Mouse (Mus musculus) small intestine, adult 2 months (tissue): ENCODE measurements around the gene Fbxo9. TPM values are rescaled to one million over a fixed set of nuclear protein-coding genes. Genes with fewer than 3 reads are reported as not detected.
"Not testable (repeated sequence)": the region's sequence is repeated elsewhere in the genome, so short reads cannot be mapped to it uniquely, and the experiment has no call there.

Source experiments
- H3K27ac ChIP-seq: fragments of 200-500 bp; 2 replicates; pipeline ENCODE4 v1.5.1; 2012; ENCODE audit warnings: low read depth, low read length, control low read depth, inconsistent platforms; ENCODE audit not compliant: insufficient read depth
- H3K27me3 ChIP-seq: fragments of 200-500 bp; 2 replicates; pipeline ENCODE4 v1.6.1; 2012; ENCODE audit warnings: mild to moderate bottlenecking, moderate library complexity, low read length, inconsistent platforms; ENCODE audit not compliant: control insufficient read depth, insufficient read depth
- H3K36me3 ChIP-seq: fragments of 200-500 bp; 2 replicates; pipeline ENCODE4 v1.6.1; 2012; ENCODE audit warnings: mild to moderate bottlenecking, low read length, control low read depth, inconsistent platforms; ENCODE audit not compliant: control insufficient read depth, insufficient read depth
- H3K4me1 ChIP-seq: fragments of 200-500 bp; 2 replicates; pipeline ENCODE4 v1.6.1; 2012; ENCODE audit warnings: low read length, inconsistent platforms, mixed read lengths; ENCODE audit not compliant: control insufficient read depth, insufficient read depth, insufficient read length
- H3K4me3 ChIP-seq: fragments of 200-500 bp; 2 replicates; pipeline ENCODE4 v1.5.1; 2012; ENCODE audit warnings: low read depth, mild to moderate bottlenecking, control low read depth, inconsistent platforms, low read length, moderate library complexity
- CTCF ChIP-seq: fragments of 200-500 bp; IDR thresholded peaks from 2 replicates; pipeline ENCODE4 v1.5.1; 2012; ENCODE audit warnings: low read depth, mild to moderate bottlenecking, control low read depth, inconsistent platforms, low read length, moderate library complexity, mixed read lengths; ENCODE audit not compliant: insufficient replicate concordance, insufficient read length; ENCODE audit errors: extremely low read depth
- POLR2A ChIP-seq: fragments of 200-500 bp; IDR thresholded peaks from 2 replicates; pipeline ENCODE4 v1.6.1; 2012; ENCODE audit warnings: low read depth, mild to moderate bottlenecking, control low read depth, inconsistent platforms, low read length, moderate library complexity
- WGBS: fragments of 180-500 bp; shearing (Covaris S2); methylation state at CpG from one replicate; pipeline ENCODE4 v1.1.7; 2018; 5-methylcytosine and 5-hydroxymethylcytosine counted together
- polyA plus RNA-seq: library from polyadenylated mRNA; depleted of rRNA; stranded (reverse); fragments of >200 nt; gene quantifications from 2 replicates; pipeline ENCODE4 v1.2.3, GENCODE M21; 2012

Gene Fbxo9
- polyA plus RNA-seq, 1 experiment, result 74.3 TPM

DNA sequence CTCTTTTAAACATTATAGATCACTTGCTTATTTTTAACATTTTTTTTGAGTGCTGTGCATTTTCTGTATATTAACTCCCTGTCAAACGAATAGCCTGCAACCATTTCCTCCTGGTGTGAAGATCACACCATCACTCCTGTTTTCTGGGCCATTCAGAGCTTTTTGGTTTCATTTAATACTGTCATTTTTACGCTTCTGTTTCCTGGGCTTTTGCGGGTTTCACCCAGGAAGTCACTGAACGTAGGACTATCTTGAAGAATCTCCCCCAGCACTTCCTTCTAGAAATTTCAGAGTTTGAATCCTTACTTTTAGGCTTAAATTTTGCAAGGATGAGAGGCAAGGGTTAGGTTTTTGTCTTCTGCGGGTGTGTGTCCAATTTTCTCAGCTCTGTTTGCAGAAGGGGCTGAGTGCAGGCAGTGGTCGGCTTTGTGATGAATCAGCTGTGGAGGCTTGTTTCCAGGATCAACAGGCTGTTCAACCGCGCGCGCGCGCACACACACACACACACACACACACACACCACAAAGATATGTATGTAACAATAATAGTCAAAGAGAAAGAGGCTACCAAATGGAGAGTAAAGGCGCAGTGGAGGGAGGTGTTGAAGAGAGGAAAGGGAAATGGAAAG lies 35.0 kb downstream of the Fbxo9 start:
- 75% methylated on average over 13 of the region's 13 CpGs for WGBS
- Histone ChIP-seq H3K4me1 (no peaks in the 10 kb centered on the region), H3K27ac (no peak overlapping the region), H3K4me3 (no peak overlapping the region), H3K36me3 (no peaks in the 10 kb centered on the region), H3K27me3 (no peaks in the 10 kb centered on the region)
- TF ChIP-seq POLR2A (no peak), CTCF (no peak)

- H3K27ac ChIP-seq, H3K27me3 ChIP-seq, H3K4me1 ChIP-seq, H3K4me3 ChIP-seq, H3K36me3 ChIP-seq: not testable (repeated sequence)
- WGBS, result 91% methylated on average over 3 of the region's 3 CpGs
These were observed 35.6 kb downstream of the Fbxo9 start for GRCm38 (mm10) chr9:78073291-78073690.

DNA sequence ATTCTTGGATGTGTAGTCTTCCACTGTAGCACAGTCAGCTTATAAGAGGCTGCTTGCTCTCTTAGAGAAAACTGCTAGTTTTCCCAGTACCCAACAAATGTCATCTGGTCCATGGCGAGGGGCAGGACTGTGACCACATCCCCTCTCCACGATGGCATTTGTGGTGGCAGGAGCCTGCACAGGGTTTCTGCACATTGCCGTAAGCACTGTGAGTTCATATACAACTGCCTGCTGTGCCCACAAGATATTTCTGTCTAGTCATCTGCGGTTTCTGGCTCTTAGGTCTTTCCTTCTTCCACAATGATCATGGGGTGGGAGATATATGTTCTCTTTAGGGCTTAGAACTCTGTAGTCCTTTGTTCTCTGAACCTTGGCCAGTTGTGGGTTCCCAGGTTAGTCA lies 37.2 kb downstream of the Fbxo9 start:
- 87% methylated on average over 4 of the region's 4 CpGs for WGBS
- H3K4me3 ChIP-seq, result no peak overlapping the region
- no peaks in the 10 kb centered on the region for H3K36me3 ChIP-seq
- H3K27me3 ChIP-seq, result no peaks in the 10 kb centered on the region
- TF ChIP-seq POLR2A (no peak), CTCF (no peak)
- H3K4me1 ChIP-seq, result no peaks in the 10 kb centered on the region
- no peak overlapping the region for H3K27ac ChIP-seq

DNA sequence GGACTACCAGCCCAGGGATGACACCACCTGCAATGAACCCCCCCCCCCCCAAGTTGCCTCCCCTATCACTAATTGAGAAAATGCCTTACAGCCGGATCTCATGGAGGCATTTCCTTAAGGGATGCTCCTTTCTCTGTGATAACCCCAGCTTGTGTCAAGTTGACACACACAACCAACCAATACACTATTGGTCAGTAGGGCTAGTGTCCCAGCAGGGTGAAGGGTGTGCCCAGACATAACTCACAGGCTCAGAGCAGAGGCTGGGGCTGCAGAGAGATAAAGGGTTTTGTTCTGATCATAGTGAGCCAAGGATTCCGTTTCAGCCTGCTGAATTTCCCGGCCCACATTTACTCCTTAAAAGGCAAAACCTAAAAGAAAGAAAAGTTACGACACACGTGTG lies 38.4 kb downstream of the Fbxo9 start:
- Histone ChIP-seq H3K4me1 (no peaks in the 10 kb centered on the region), H3K36me3 (no peaks in the 10 kb centered on the region), H3K27me3 (no peaks in the 10 kb centered on the region), H3K4me3 (no peak overlapping the region), H3K27ac (no peak overlapping the region)
- 71% methylated on average over 5 of the region's 5 CpGs for WGBS
- no peak for TF ChIP-seq POLR2A
- no peak for TF ChIP-seq CTCF

DNA sequence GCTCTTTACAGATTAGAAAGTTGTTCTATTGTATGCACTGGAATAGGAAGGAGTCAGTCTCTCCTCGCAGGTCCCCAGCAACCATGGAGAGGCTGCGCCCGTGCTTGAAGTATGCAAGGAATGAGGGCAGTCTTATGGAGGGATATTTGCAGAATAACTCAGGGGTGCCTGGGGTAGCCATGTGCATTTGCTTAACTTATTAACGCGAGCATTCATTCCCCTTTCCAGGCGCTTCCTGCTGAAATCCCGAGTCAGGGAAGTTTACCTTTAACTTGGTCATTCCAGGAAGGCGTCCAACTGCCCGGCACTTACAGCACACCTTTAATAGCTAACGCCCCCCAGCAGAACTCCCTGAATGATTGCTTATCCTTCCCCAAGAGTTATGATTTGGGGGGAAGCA lies 44.7 kb downstream of the Fbxo9 start:
- H3K27me3 ChIP-seq, result no peaks in the 10 kb centered on the region
- TF ChIP-seq POLR2A, result no peak
- no peak for TF ChIP-seq CTCF
- 21% methylated on average over 10 of the region's 10 CpGs for whole genome bisulfite sequencing
- H3K4me3 ChIP-seq, result no peak overlapping the region
- no peaks in the 10 kb centered on the region for H3K36me3 ChIP-seq
- H3K27ac ChIP-seq, result no peak overlapping the region
- no peaks in the 10 kb centered on the region for H3K4me1 ChIP-seq

GRCm38 (mm10) chr9:78062392-78062791 lies 46.5 kb downstream of the Fbxo9 start:
- H3K4me3 ChIP-seq, result no peak overlapping the region
- no peaks in the 10 kb centered on the region for H3K36me3 ChIP-seq
- no peak overlapping the region for H3K27ac ChIP-seq
- no peaks in the 10 kb centered on the region for H3K27me3 ChIP-seq
- no peaks in the 10 kb centered on the region for H3K4me1 ChIP-seq
- TF ChIP-seq CTCF (no peak), POLR2A (no peak)
- 85% methylated on average over 9 of the region's 9 CpGs for WGBS

DNA sequence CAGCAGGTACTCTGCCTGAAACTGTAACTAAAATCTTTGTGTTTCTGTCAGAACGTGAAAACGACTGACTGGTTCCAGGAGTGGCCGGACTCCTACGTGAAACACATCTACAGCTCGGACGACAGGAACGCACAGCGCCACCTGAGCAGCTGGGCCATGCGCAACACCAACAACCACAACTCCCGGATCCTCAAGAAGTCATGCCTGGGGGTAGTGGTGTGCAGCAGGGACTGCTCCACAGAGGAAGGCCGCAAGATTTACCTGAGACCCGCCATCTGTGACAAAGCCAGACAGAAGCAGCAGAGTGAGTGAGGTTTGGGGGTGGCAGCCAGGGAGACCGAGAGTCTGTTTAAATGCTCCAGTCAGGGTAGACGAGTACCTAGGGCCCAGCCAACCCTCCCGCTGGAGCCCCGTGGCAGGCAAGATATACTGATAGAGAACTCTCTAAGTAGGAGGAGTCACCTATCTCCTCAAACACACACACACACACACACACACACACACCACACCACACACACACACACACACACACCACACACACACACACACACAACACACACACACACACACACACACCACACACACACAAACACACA lies 49.2 kb downstream of the Fbxo9 start:
- H3K27me3 ChIP-seq, result no peaks in the 10 kb centered on the region
- no peak overlapping the region for H3K4me3 ChIP-seq
- 76% methylated on average over 16 of the region's 16 CpGs for WGBS
- H3K27ac ChIP-seq, result no peak overlapping the region
- no peaks in the 10 kb centered on the region for H3K4me1 ChIP-seq
- no peak for TF ChIP-seq CTCF
- TF ChIP-seq POLR2A, result no peak
- no peaks in the 10 kb centered on the region for H3K36me3 ChIP-seq

- no peak overlapping the region for H3K4me3 ChIP-seq
- TF ChIP-seq POLR2A (no peak), CTCF (no peak)
- no peak overlapping the region for H3K27ac ChIP-seq
- WGBS, result 87% methylated on average over 3 of the region's 3 CpGs
- no peaks in the 10 kb centered on the region for H3K27me3 ChIP-seq
- no peaks in the 10 kb centered on the region for H3K36me3 ChIP-seq
- peaks cover 2% of the 10 kb centered on the region; the same call in 1 of the 2 replicates for H3K4me1 ChIP-seq
These were observed 54.6 kb downstream of the Fbxo9 start for GRCm38 (mm10) chr9:78054298-78054697.
